Mouse (Mus musculus): ENCODE data around the gene Bag6. TPM values are rescaled to one million over a fixed set of nuclear protein-coding genes. Genes with fewer than 3 reads are reported as not detected.
A peak's percentile ranks its signal among the peaks of the same experiment; 100 is the strongest.

The Bag6 gene
- total and polyA plus RNA-seq, 3 experiments, result 140 to 252 (median 216) TPM

DNA sequence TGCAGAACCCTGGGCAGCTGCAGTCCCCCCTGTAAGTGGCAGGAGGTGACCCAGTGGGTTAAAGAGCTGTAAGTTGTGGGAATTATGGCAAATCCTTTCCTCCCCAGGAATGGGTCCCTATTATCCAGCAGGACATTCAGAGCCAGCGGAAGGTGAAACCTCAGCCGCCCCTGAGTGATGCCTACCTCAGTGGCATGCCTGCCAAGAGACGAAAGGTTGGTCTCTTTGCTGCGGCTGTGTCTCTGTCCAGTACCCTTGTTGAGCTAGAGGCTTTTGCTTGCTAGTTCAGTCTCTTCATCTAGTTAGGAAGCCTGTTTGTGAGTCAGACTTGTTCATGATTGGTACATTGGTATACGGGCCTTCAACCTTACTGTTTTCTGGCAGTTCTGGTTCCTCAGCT lies 11.2 kb downstream of the Bag6 start:
- intact Hi-C loops (cut with DNase I), result no loop called here
- H3K36me3 ChIP-seq (ENCODE audit: control insufficient read depth, insufficient read depth, low read length), result peaks cover 2% of the 10 kb centered on the region; the same call in 1 of the 2 replicates
- 86% methylated on average over 5 of the region's 5 CpGs for WGBS

DNA sequence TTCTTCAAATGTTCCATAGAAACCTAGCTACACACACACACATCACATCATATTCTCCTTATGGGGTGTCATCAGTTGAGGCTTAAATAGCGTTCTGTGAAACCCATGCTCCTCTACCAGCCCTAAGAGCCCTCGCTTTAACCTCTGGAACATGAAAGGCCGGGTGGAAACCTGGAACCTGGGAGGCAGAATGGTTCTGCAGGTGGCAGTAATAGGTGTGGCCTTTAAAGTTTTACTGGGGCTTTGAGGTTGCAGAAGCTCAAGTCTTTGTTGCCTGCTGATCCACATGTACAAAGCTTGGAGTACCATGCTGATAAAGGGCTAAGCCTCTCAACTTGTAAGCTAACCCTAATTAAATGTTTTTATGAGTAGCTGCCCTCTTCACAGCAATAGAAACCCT lies 12.4 kb downstream of the Bag6 start:
- peaks cover 2% of the 10 kb centered on the region; the same call in 1 of the 2 replicates for H3K36me3 ChIP-seq (ENCODE audit: control insufficient read depth, insufficient read depth, low read length)
- intact Hi-C loops (cut with DNase I), result no loop called here
- H3K27ac ChIP-seq, result no peak overlapping the region
- H3K9ac ChIP-seq (ENCODE audit: low read depth, low read length), result no peak overlapping the region
- WGBS, result 67% methylated on average over 3 of the region's 3 CpGs
- no peak overlapping the region for H3K4me3 ChIP-seq
- H3K79me2 ChIP-seq (replicated peaks; ENCODE audit: control insufficient read depth, insufficient read depth, low read length), result no peaks in the 10 kb centered on the region
- no peaks in the 10 kb centered on the region for H3K27me3 ChIP-seq (ENCODE audit: control insufficient read depth, insufficient read depth, low read length)
- no peak for DNase-seq
- no peaks in the 10 kb centered on the region for H3K4me1 ChIP-seq (ENCODE audit: control insufficient read depth, insufficient read depth, low read length)
- TF ChIP-seq CTCF (IDR thresholded peaks at IDR 0.05) (no peak), EP300 (IDR thresholded peaks at IDR 0.05; ENCODE audit: insufficient read depth, low read depth, low read length) (no peak), POLR2A (IDR thresholded peaks at IDR 0.05; ENCODE audit: insufficient read depth, low read depth, low read length) (peak; percentile 31; the same call in 1 of the 2 replicates)

More for the DNA sequence above, 11.2 kb downstream of the Bag6 start:
- no peak for DNase-seq
- no peak for TF ChIP-seq CTCF (IDR thresholded peaks at IDR 0.05)
- TF ChIP-seq EP300 (IDR thresholded peaks at IDR 0.05; ENCODE audit: insufficient read depth, low read depth, low read length), result no peak
- TF ChIP-seq POLR2A (IDR thresholded peaks at IDR 0.05; ENCODE audit: insufficient read depth, low read depth, low read length), result no peak
- Histone ChIP-seq H3K27me3 (ENCODE audit: control insufficient read depth, insufficient read depth, low read length) (no peaks in the 10 kb centered on the region), H3K27ac (no peak overlapping the region), H3K9ac (ENCODE audit: low read depth, low read length) (no peak overlapping the region), H3K4me3 (no peak overlapping the region), H3K79me2 (replicated peaks; ENCODE audit: control insufficient read depth, insufficient read depth, low read length) (no peaks in the 10 kb centered on the region), H3K4me1 (ENCODE audit: control insufficient read depth, insufficient read depth, low read length) (no peaks in the 10 kb centered on the region)

DNA sequence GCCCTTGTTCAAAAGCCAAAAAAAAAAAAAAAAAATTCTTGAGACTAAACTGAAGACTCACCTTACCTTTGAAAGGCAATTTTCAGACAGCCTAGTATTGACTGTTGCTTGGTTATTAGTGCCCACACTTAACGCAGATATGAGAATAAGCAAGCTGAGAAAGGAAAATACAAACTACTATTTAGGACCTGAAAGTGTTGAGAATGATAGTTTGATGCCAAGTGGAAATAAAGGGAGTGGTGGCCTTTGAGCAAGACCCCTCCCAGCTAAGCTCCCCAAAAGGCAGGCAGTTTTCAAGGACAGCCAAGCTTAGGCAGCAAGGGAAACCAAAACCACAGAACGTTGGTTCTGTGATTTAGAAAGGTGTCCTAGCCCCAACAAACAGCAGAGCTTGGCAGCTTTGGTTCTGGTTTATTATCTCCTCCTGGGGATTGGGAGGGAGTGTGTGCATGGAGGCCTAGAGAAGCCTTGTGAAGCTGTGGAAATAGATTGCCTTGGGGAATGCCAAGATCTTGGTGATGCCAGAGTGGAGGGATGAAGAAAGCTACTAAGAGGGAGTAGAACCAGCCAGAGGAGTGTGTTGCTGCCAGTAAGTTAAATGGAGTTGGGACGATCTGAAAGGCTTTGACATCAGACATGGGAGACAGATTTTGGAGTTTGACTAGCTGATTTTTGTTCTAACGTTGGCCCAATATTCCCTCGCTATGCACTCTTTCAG lies 13.1 kb downstream of the Bag6 start:
- no peak for DNase-seq
- no peaks in the 10 kb centered on the region for H3K27me3 ChIP-seq (ENCODE audit: control insufficient read depth, insufficient read depth, low read length)
- peaks cover 2% of the 10 kb centered on the region; the same call in 1 of the 2 replicates for H3K36me3 ChIP-seq (ENCODE audit: control insufficient read depth, insufficient read depth, low read length)
- H3K4me3 ChIP-seq, result no peak overlapping the region
- TF ChIP-seq EP300 (IDR thresholded peaks at IDR 0.05; ENCODE audit: insufficient read depth, low read depth, low read length) (peak; percentile 32; the same call in 1 of the 2 replicates), POLR2A (IDR thresholded peaks at IDR 0.05; ENCODE audit: insufficient read depth, low read depth, low read length) (no peak), CTCF (IDR thresholded peaks at IDR 0.05) (no peak)
- H3K4me1 ChIP-seq (ENCODE audit: control insufficient read depth, insufficient read depth, low read length), result no peaks in the 10 kb centered on the region
- no peaks in the 10 kb centered on the region for H3K79me2 ChIP-seq (replicated peaks; ENCODE audit: control insufficient read depth, insufficient read depth, low read length)
- H3K27ac ChIP-seq, result no peak overlapping the region
- 63% methylated on average over 5 of the region's 5 CpGs for WGBS
- no peak overlapping the region for H3K9ac ChIP-seq (ENCODE audit: low read depth, low read length)
- intact Hi-C loops (cut with DNase I), result no loop called here

DNA sequence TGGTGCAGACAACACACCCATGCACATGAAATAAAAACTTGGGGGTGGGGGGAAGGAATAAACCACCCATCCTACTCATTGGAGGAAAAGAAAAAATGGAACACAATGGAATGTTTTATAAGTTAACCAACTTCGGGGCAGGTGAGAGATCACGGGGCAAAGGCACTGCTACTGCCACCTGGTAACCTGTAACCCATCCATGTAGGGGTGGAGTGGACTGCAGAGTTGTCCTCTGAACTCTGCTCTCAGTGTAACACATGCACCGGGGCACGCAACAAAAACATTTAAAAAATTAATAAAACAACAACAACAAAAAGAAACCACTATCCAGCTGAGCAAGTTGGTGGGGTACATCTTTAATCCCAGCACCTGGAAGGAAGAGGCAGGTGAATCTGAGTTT lies 17.1 kb downstream of the Bag6 start:
- no peak overlapping the region for H3K27ac ChIP-seq
- H3K4me3 ChIP-seq, result no peak overlapping the region
- H3K27me3 ChIP-seq (ENCODE audit: control insufficient read depth, insufficient read depth, low read length), result no peaks in the 10 kb centered on the region
- intact Hi-C loops (cut with DNase I), result loop anchor here (1.0 kb wide), 1 partner anchor 11 kb away; no protein-coding TSS in a partner anchor
- 86% methylated on average over 4 of the region's 4 CpGs for WGBS
- no peak overlapping the region for H3K9ac ChIP-seq (ENCODE audit: low read depth, low read length)
- TF ChIP-seq EP300 (IDR thresholded peaks at IDR 0.05; ENCODE audit: insufficient read depth, low read depth, low read length), result no peak
- no peak for TF ChIP-seq CTCF (IDR thresholded peaks at IDR 0.05)
- no peak for TF ChIP-seq POLR2A (IDR thresholded peaks at IDR 0.05; ENCODE audit: insufficient read depth, low read depth, low read length)
- no peak for DNase-seq
- H3K79me2 ChIP-seq (replicated peaks; ENCODE audit: control insufficient read depth, insufficient read depth, low read length), result no peaks in the 10 kb centered on the region
- H3K4me1 ChIP-seq (ENCODE audit: control insufficient read depth, insufficient read depth, low read length), result no peaks in the 10 kb centered on the region
- 0 out of 2 replicates have a peak, but pooled peaks cover 2% of the 10 kb centered on the region for H3K36me3 ChIP-seq (ENCODE audit: control insufficient read depth, insufficient read depth, low read length)

DNA sequence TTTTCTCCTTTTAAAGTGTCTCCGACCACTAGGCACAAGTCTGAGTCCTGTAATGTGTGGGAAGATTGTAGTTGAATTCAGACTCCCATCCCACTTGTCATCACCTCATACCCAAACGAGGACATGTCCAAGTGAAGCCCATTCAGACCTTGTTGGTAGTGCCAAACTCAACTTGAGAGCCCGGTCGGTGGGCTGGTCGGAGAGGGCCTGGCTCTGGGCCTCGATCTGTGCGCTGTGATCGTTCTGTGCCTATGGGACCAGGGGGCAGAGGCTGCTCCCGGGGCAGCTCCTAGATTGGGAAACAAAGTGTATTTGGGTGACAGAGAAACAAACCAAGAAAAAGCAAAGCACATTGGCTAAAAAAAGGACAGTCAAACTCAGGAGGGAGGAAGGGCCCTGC lies 18.1 kb downstream of the Bag6 start:
- H3K4me1 ChIP-seq (ENCODE audit: control insufficient read depth, insufficient read depth, low read length), result no peaks in the 10 kb centered on the region
- intact Hi-C loops (cut with DNase I), result no loop called here
- no peak overlapping the region for H3K4me3 ChIP-seq
- DNase-seq, result no peak
- no peaks in the 10 kb centered on the region for H3K27me3 ChIP-seq (ENCODE audit: control insufficient read depth, insufficient read depth, low read length)
- 66% methylated on average over 9 of the region's 9 CpGs for WGBS
- H3K9ac ChIP-seq (ENCODE audit: low read depth, low read length), result no peak overlapping the region
- TF ChIP-seq EP300 (IDR thresholded peaks at IDR 0.05; ENCODE audit: insufficient read depth, low read depth, low read length) (no peak), POLR2A (IDR thresholded peaks at IDR 0.05; ENCODE audit: insufficient read depth, low read depth, low read length) (no peak), CTCF (IDR thresholded peaks at IDR 0.05) (no peak)
- H3K79me2 ChIP-seq (replicated peaks; ENCODE audit: control insufficient read depth, insufficient read depth, low read length), result no peaks in the 10 kb centered on the region
- H3K36me3 ChIP-seq (ENCODE audit: control insufficient read depth, insufficient read depth, low read length), result 0 out of 2 replicates have a peak, but pooled peaks cover 2% of the 10 kb centered on the region
- H3K27ac ChIP-seq, result no peak overlapping the region

DNA sequence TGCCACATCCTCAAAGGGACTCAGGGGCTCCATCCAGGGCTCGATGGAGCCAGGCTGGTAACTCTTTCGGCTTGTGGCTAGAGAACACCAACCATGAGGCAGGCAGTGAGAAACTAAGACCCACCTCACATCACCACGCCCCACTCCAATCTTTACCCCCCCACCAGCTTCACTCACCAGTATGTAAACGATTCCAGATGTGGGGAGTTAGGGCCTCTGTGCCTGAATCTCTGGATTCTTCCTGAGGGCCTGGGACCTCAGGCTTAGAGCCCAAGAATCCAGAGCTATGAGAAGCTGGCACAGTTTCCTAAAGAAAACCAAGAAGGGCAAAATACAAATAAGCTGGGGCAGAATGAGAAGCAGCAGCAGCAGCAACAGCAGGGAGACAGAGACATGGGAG lies 19.0 kb downstream of the Bag6 start:
- intact Hi-C loops (cut with DNase I), result no loop called here
- TF ChIP-seq POLR2A (IDR thresholded peaks at IDR 0.05; ENCODE audit: insufficient read depth, low read depth, low read length), result no peak
- TF ChIP-seq CTCF (IDR thresholded peaks at IDR 0.05), result no peak
- TF ChIP-seq EP300 (IDR thresholded peaks at IDR 0.05; ENCODE audit: insufficient read depth, low read depth, low read length), result no peak
- Histone ChIP-seq H3K4me1 (ENCODE audit: control insufficient read depth, insufficient read depth, low read length) (no peaks in the 10 kb centered on the region), H3K79me2 (replicated peaks; ENCODE audit: control insufficient read depth, insufficient read depth, low read length) (no peaks in the 10 kb centered on the region), H3K27ac (no peak overlapping the region), H3K4me3 (no peak overlapping the region), H3K27me3 (ENCODE audit: control insufficient read depth, insufficient read depth, low read length) (no peaks in the 10 kb centered on the region), H3K36me3 (ENCODE audit: control insufficient read depth, insufficient read depth, low read length) (no peaks in the 10 kb centered on the region), H3K9ac (ENCODE audit: low read depth, low read length) (no peak overlapping the region)
- no peak for DNase-seq
- 82% methylated on average over 4 of the region's 4 CpGs for whole genome bisulfite sequencing
